Mouse (Mus musculus) lung, embryonic 15.5 days (tissue): ENCODE data around the gene Scn11a. TPM values are rescaled to one million over a fixed set of nuclear protein-coding genes. Genes with fewer than 3 reads are reported as not detected.

Experiments
- ATAC-seq: fragments of 200-750 bp; cut with Nextera tagmentation; 2 replicates; pipeline ENCODE4 v1.8.0; 2017; ENCODE audit warnings: moderate number of reproducible peaks, borderline replicate concordance; ENCODE audit not compliant: low FRiP score, low TSS enrichment; ENCODE audit errors: extremely low read depth
- H3K27ac ChIP-seq: fragments of 300-500 bp; sonication (generic); 2 replicates; pipeline ENCODE4 v1.5.1; 2015; ENCODE audit warnings: moderate library complexity, mild to moderate bottlenecking, inconsistent platforms
- H3K27me3 ChIP-seq: fragments of 300-500 bp; sonication (generic); 2 replicates; pipeline ENCODE4 v1.6.1; 2015; ENCODE audit warnings: inconsistent platforms
- H3K36me3 ChIP-seq: fragments of 300-500 bp; sonication (generic); 2 replicates; pipeline ENCODE4 v1.6.1; 2015; ENCODE audit warnings: inconsistent platforms
- H3K4me1 ChIP-seq: fragments of 300-500 bp; sonication (generic); 2 replicates; pipeline ENCODE4 v1.6.1; 2015; ENCODE audit warnings: inconsistent platforms
- H3K4me2 ChIP-seq: fragments of 300-500 bp; sonication (generic); 2 replicates; pipeline ENCODE4 v1.6.1; 2015; ENCODE audit warnings: inconsistent platforms, mild to moderate bottlenecking, moderate library complexity
- H3K4me3 ChIP-seq: fragments of 300-500 bp; sonication (generic); 2 replicates; pipeline ENCODE4 v1.5.1; 2015; ENCODE audit warnings: mild to moderate bottlenecking, inconsistent platforms
- H3K9ac ChIP-seq: fragments of 300-500 bp; sonication (generic); 2 replicates; pipeline ENCODE4 v1.6.1; 2015; ENCODE audit warnings: inconsistent platforms
- H3K9me3 ChIP-seq: fragments of 300-500 bp; sonication (generic); 2 replicates; pipeline ENCODE4 v1.6.1; 2016; ENCODE audit warnings: inconsistent platforms
- WGBS: fragments of 180-500 bp; shearing (Covaris S2); methylation state at CpG from one replicate; pipeline ENCODE4 v1.1.7; 2015; 5-methylcytosine and 5-hydroxymethylcytosine counted together
- polyA plus RNA-seq: library from polyadenylated mRNA; unstranded; fragments of >200 nt; fragmentation: Nextera tagmentation; extraction: Ambion mirVana; gene quantifications from 2 replicates; pipeline ENCODE4 v1.2.1, GENCODE M21; 2015

The Scn11a gene
- polyA plus RNA-seq, result not detected in 2 replicates

DNA sequence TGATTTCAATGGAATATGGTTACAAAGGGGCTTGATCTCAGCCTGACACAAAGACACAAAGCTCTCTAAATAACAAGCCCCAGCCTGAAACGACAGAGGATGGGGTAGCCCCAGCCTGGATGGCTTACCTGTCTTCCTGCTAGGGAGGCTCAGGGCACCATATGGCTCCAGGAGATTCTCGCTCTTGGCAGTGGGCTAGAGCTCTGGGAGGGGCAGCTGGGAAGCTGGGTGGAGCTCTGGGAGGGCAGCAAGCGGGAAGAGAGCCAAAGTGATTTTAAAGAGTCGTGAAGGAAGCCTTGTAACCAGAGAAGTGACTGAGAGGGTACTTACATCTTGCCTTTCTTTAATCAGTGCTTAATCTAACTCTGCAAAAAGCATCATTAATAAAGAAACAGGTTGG is at the start of gene Scn11a:
Gene Scn11a, minus strand, starts transcription at position 160 of the 400 bp plus-strand sequence.
- no peak for ATAC-seq
- no peak within 1 kb of the TSS for H3K4me3 ChIP-seq
- no peaks in the 10 kb centered on the region for H3K9me3 ChIP-seq
- no peak within 1 kb of the TSS for H3K27ac ChIP-seq
- H3K4me2 ChIP-seq, result no peak within 1 kb of the TSS
- H3K4me1 ChIP-seq, result 0 out of 2 replicates have a peak, but pooled peaks cover 6% of the 10 kb centered on the region
- H3K9ac ChIP-seq, result no peak within 1 kb of the TSS
- 16% methylated on average over 4 of the region's 4 CpGs for WGBS
- H3K27me3 ChIP-seq, result no peaks in the 10 kb centered on the region
- no peaks in the 10 kb centered on the region for H3K36me3 ChIP-seq

GRCm38 (mm10) chr9:119854170-119854569 is 28.9 kb upstream of the Scn11a start:
- ATAC-seq, result no peak
- H3K27ac ChIP-seq, result no peak overlapping the region
- no peaks in the 10 kb centered on the region for H3K27me3 ChIP-seq
- H3K4me1 ChIP-seq, result no peaks in the 10 kb centered on the region
- H3K4me2 ChIP-seq, result no peak overlapping the region
- H3K9me3 ChIP-seq, result no peaks in the 10 kb centered on the region
- WGBS, result 54% methylated on average over 8 of the region's 8 CpGs
- H3K36me3 ChIP-seq, result no peaks in the 10 kb centered on the region
- H3K9ac ChIP-seq, result no peak overlapping the region
- H3K4me3 ChIP-seq, result no peak overlapping the region

GRCm38 (mm10) chr9:119853071-119853846 is 28.0 kb upstream of the Scn11a start:
- no peaks in the 10 kb centered on the region for H3K4me1 ChIP-seq
- H3K27me3 ChIP-seq, result no peaks in the 10 kb centered on the region
- H3K9ac ChIP-seq, result no peak overlapping the region
- no peak for ATAC-seq
- no peak overlapping the region for H3K4me2 ChIP-seq
- no peak overlapping the region for H3K4me3 ChIP-seq
- no peaks in the 10 kb centered on the region for H3K36me3 ChIP-seq
- H3K27ac ChIP-seq, result no peak overlapping the region
- H3K9me3 ChIP-seq, result no peaks in the 10 kb centered on the region
- WGBS, result 54% methylated on average over 2 of the region's 2 CpGs

GRCm38 (mm10) chr9:119852347-119853030 is 27.2 kb upstream of the Scn11a start:
- Histone ChIP-seq H3K9me3 (no peaks in the 10 kb centered on the region), H3K4me1 (no peaks in the 10 kb centered on the region), H3K27me3 (no peaks in the 10 kb centered on the region), H3K4me2 (no peak overlapping the region), H3K4me3 (no peak overlapping the region), H3K9ac (no peak overlapping the region), H3K36me3 (no peaks in the 10 kb centered on the region), H3K27ac (no peak overlapping the region)
- no peak for ATAC-seq
- WGBS, result 67% methylated on average over 10 of the region's 10 CpGs

DNA sequence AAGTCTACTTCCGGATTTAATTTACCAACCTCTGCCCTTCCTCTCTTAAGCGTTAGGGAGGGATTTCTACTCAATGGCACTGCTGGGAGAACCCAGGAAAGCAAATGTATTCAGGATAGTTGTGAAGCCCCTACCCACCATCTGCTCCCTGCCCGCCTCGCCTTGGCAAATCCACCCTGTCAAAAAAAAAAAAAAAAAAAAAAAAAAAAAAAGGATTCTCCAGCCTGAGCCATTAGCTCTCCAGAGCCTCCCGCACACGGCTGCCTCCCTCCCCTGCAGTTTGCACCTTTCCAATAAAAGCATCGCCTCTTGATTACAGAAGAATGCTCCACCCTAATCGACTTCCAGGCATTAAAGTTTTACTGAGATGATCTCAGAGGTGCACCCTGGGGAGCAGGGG is 24.0 kb upstream of the Scn11a start:
- ATAC-seq, result no peak
- WGBS, result 22% methylated on average over 8 of the region's 8 CpGs
- H3K4me1 ChIP-seq, result no peaks in the 10 kb centered on the region

GRCm38 (mm10) chr9:119848671-119849070 is 23.4 kb upstream of the Scn11a start:
- no peaks in the 10 kb centered on the region for H3K36me3 ChIP-seq
- no peaks in the 10 kb centered on the region for H3K4me1 ChIP-seq
- no peaks in the 10 kb centered on the region for H3K27me3 ChIP-seq
- H3K27ac ChIP-seq, result no peak overlapping the region
- ATAC-seq, result no peak
- no peak overlapping the region for H3K9ac ChIP-seq
- no peaks in the 10 kb centered on the region for H3K9me3 ChIP-seq
- H3K4me2 ChIP-seq, result no peak overlapping the region
- 43% methylated on average over 7 of the region's 7 CpGs for WGBS
- H3K4me3 ChIP-seq, result no peak overlapping the region

More for the DNA sequence above, 24.0 kb upstream of the Scn11a start:
- Histone ChIP-seq H3K27ac (no peak overlapping the region), H3K36me3 (no peaks in the 10 kb centered on the region), H3K4me2 (no peak overlapping the region), H3K4me3 (no peak overlapping the region), H3K27me3 (no peaks in the 10 kb centered on the region), H3K9ac (no peak overlapping the region), H3K9me3 (no peaks in the 10 kb centered on the region)

GRCm38 (mm10) chr9:119847187-119847586 is 21.9 kb upstream of the Scn11a start:
- H3K9ac ChIP-seq, result no peak overlapping the region
- WGBS, result 68% methylated on average over 6 of the region's 6 CpGs
- H3K27me3 ChIP-seq, result no peaks in the 10 kb centered on the region
- H3K9me3 ChIP-seq, result no peaks in the 10 kb centered on the region
- no peak overlapping the region for H3K4me3 ChIP-seq
- no peaks in the 10 kb centered on the region for H3K4me1 ChIP-seq
- ATAC-seq, result no peak
- H3K36me3 ChIP-seq, result no peaks in the 10 kb centered on the region
- H3K4me2 ChIP-seq, result no peak overlapping the region
- H3K27ac ChIP-seq, result no peak overlapping the region

DNA sequence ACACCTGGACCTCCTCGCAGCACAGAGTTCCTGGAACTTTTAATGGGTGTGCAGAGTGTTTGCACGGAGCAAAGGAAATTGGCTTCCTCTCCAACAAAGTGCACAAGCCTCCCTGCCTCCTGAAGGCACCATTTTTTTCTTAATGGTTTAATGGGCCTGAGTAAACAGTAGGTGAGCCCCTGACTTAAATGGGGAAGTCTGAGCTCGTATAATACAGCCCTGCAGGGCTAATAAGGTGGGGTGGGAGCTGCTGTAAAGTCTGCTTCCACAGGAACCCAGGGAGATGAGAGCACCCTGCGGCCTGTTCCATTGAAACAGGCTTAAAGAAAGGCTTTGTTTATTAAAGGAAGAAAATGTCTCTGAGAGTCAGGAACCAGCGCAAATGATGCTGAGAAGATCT is 19.5 kb upstream of the Scn11a start:
- no peak overlapping the region for H3K9ac ChIP-seq
- no peak overlapping the region for H3K4me3 ChIP-seq
- H3K9me3 ChIP-seq, result no peaks in the 10 kb centered on the region
- ATAC-seq, result no peak
- no peaks in the 10 kb centered on the region for H3K36me3 ChIP-seq
- no peak overlapping the region for H3K4me2 ChIP-seq
- WGBS, result 29% methylated on average over 5 of the region's 5 CpGs
- no peaks in the 10 kb centered on the region for H3K27me3 ChIP-seq
- no peaks in the 10 kb centered on the region for H3K4me1 ChIP-seq
- H3K27ac ChIP-seq, result no peak overlapping the region

DNA sequence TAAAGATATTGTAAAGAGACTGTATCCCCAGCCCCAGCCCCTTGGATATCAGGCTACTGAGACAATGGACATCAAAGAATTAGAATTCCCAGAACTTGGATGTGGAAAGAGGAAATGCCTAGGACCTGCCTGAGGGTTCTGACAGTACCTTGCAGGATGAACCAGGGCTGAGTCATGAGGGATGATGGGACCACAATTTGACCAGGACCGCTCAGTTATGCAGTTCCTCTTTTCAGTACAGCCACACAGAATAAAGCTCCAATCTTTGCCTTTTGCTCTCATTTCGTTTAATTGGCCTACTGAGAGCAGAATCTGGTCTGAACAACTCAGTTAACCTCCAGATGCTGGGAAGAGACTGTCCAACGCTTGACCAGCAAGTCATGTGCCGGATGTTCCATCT is 18.3 kb upstream of the Scn11a start:
- 70% methylated on average over 4 of the region's 4 CpGs for WGBS
- Histone ChIP-seq H3K4me2 (no peak overlapping the region), H3K27me3 (no peaks in the 10 kb centered on the region), H3K9ac (no peak overlapping the region), H3K36me3 (no peaks in the 10 kb centered on the region), H3K27ac (no peak overlapping the region), H3K4me1 (no peaks in the 10 kb centered on the region), H3K9me3 (no peaks in the 10 kb centered on the region), H3K4me3 (no peak overlapping the region)
- ATAC-seq, result no peak

- H3K27me3 ChIP-seq, result no peaks in the 10 kb centered on the region
- 25% methylated on average over 4 of the region's 4 CpGs for WGBS
- H3K9me3 ChIP-seq, result no peaks in the 10 kb centered on the region
- H3K4me3 ChIP-seq, result no peak overlapping the region
- H3K27ac ChIP-seq, result no peak overlapping the region
- no peaks in the 10 kb centered on the region for H3K36me3 ChIP-seq
- no peaks in the 10 kb centered on the region for H3K4me1 ChIP-seq
- no peak for ATAC-seq
- no peak overlapping the region for H3K4me2 ChIP-seq
- H3K9ac ChIP-seq, result no peak overlapping the region
These were observed 17.4 kb upstream of the Scn11a start for GRCm38 (mm10) chr9:119842541-119843169.

GRCm38 (mm10) chr9:119842091-119842490 is 16.8 kb upstream of the Scn11a start:
- Histone ChIP-seq H3K4me2 (no peak overlapping the region), H3K4me3 (no peak overlapping the region), H3K4me1 (no peaks in the 10 kb centered on the region), H3K9ac (no peak overlapping the region), H3K27ac (no peak overlapping the region), H3K9me3 (no peaks in the 10 kb centered on the region), H3K27me3 (no peaks in the 10 kb centered on the region), H3K36me3 (no peaks in the 10 kb centered on the region)
- no peak for ATAC-seq
- 31% methylated on average over 6 of the region's 6 CpGs for WGBS

DNA sequence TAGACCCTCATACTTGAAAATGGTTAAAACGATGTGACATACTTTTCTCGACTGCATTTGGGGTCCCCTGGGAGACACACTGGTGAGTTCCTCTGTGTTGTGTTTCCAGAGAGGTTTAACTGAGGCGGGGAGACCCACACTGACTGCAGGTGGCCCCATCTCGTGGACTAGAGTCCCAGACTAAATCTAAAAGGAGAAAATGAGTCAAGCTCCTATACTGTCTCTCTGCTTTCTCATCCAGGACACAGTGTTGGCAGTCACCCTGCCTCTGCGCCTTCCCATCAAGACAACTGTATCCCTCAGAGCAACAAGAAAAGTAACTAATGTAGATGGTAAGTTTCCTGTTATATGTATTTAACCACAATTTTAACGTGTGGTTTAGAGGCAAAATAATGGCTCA is 15.9 kb upstream of the Scn11a start:
- 71% methylated on average over 6 of the region's 6 CpGs for WGBS
- Histone ChIP-seq H3K9ac (no peak overlapping the region), H3K9me3 (no peaks in the 10 kb centered on the region), H3K4me2 (no peak overlapping the region), H3K27ac (no peak overlapping the region), H3K27me3 (no peaks in the 10 kb centered on the region), H3K4me1 (no peaks in the 10 kb centered on the region), H3K36me3 (no peaks in the 10 kb centered on the region), H3K4me3 (no peak overlapping the region)
- ATAC-seq, result no peak
